Mouse (Mus musculus) E14TG2a.4 (cell line): Measurements from ENCODE around the gene Gm11020.
"Not testable (repeated sequence)": the region's sequence is repeated elsewhere in the genome, so short reads cannot be mapped to it uniquely, and the experiment has no call there.

Experiments
- CTCF ChIP-seq: conservative IDR thresholded peaks from 2 replicates; pipeline ENCODE4 v1.5.1; 2014; ENCODE audit warnings: low read length
- NANOG ChIP-seq: IDR thresholded peaks from 2 replicates; pipeline ENCODE4 v1.6.1; 2014; ENCODE audit warnings: borderline replicate concordance, low read length, mixed read lengths
- POU5F1 ChIP-seq: IDR thresholded peaks from 2 replicates; pipeline ENCODE4 v1.6.1; 2014; ENCODE audit warnings: low read length, borderline replicate concordance

DNA sequence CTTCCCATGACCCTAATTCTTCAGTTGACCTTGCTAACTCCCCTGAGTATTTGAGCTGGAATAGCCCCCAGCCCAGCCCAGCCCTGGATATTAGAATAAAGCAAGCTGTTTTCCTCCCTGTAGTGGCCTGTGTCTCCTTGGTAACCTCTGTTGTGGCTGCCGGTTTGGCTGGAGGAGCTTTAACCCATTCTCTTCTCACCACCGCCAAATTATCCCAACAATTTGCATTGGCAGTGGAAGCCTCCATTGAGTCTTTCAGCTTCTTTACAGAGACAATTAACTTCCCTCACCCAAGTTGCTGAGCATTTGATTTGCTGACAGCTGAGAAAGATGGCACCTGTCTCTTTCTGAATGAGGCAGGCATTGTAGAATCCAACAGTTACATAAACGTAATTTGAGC is 19.8 kb upstream of the Gm11020 start:
- not testable (repeated sequence) for TF ChIP-seq CTCF, POU5F1, NANOG
